In genomic region chr10:23031491-23032126, GRCm38 (mm10) we compare ENCODE assay signal across 20 mouse cellular contexts.
"Had no signal": no experiment of that assay in that cellular context is flagged by ENCODE, and none has a peak within 500 bp of the region (broad histone marks: within the 10 kb centered on the region; RNA-seq: fewer than 3 reads in every experiment).

No protein-coding gene starts in this region.

- H3K27ac ChIP-seq: liver, embryonic 13.5 days; liver, embryonic 15.5 days; midbrain, embryonic 10.5 days; midbrain, embryonic 12.5 days; neural tube, embryonic 13.5 days; neural tube, embryonic 15.5 days had no signal

- H3K36me3 ChIP-seq: liver, embryonic 13.5 days; liver, embryonic 15.5 days; midbrain, embryonic 10.5 days; midbrain, embryonic 12.5 days; neural tube, embryonic 13.5 days; neural tube, embryonic 15.5 days had no signal

- H3K4me2 ChIP-seq: liver, embryonic 11.5 days; liver, embryonic 13.5 days; liver, embryonic 15.5 days; midbrain, embryonic 12.5 days; neural tube, embryonic 13.5 days; neural tube, embryonic 15.5 days had no signal

- H3K4me3 ChIP-seq: liver, embryonic 13.5 days; liver, embryonic 15.5 days; midbrain, embryonic 10.5 days; midbrain, embryonic 12.5 days; myocyte; neural tube, embryonic 13.5 days; neural tube, embryonic 15.5 days had no signal

- DNase-seq: liver; liver, embryonic 13.5 days; liver, postnatal 0 days; midbrain, embryonic 14.5 days; retina, postnatal 1 day; right cerebral cortex, adult 18-20 months; right cerebral cortex, postnatal 25 days; right cerebral cortex, postnatal 4 days; spleen, adult 18-20 months; thymus, adult 18-20 months; thymus, postnatal 14 days; thymus, postnatal 36 days had no signal

- H3K4me1 ChIP-seq: liver, embryonic 13.5 days; liver, embryonic 15.5 days; midbrain, embryonic 10.5 days; midbrain, embryonic 12.5 days; neural tube, embryonic 13.5 days; neural tube, embryonic 15.5 days had no signal

- H3K9me3 ChIP-seq: liver, embryonic 13.5 days; liver, embryonic 15.5 days; midbrain, embryonic 10.5 days; midbrain, embryonic 12.5 days; neural tube, embryonic 13.5 days; neural tube, embryonic 15.5 days had no signal

- H3K9ac ChIP-seq: liver, embryonic 13.5 days; liver, embryonic 15.5 days; liver, postnatal 0 days; midbrain, embryonic 12.5 days; neural tube, embryonic 13.5 days; neural tube, embryonic 15.5 days had no signal

- H3K27me3 ChIP-seq: liver, embryonic 13.5 days; liver, embryonic 15.5 days; midbrain, embryonic 12.5 days; neural tube, embryonic 13.5 days; neural tube, embryonic 15.5 days had no signal

- ATAC-seq: liver, postnatal 0 days; midbrain, embryonic 16.5 days had no signal
